ENCODE assay signal across 13 mouse cellular contexts in the genomic region with DNA sequence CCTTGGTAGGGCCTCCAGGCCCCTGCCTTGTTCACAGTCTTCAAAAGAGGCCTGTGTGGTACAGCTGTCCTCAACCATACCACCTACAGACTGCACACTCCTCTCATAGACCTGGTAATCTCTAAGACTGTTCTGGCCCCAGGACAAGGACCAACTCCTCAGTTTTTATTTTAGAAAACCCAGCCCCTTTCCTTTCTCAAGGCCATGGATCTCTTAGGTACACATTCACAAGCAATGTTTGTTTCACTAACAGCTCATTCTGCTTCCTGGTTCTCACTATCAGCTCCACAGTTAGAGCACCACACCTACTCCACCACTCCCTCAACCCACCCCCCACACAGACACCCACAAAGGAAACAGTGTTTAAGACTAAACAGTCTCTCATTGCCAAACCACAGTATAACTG. TPM values are rescaled to one million over a fixed set of nuclear protein-coding genes. Genes with fewer than 3 reads are reported as not detected.
DNase-seq lines count a peak whose midpoint lies in the region; ATAC-seq and TF ChIP-seq lines count a peak whose summit lies in the region.
"Had no signal": no experiment of that assay in that cellular context is flagged by ENCODE, and none has a peak within 500 bp of the region (broad histone marks: within the 10 kb centered on the region; RNA-seq: fewer than 3 reads in every experiment).

No protein-coding gene starts in this region.

- H3K27me3 ChIP-seq in heart, embryonic 16.5 days (ENCODE audit: control insufficient read depth, insufficient read depth, low read length), result no peaks in the 10 kb centered on the region
- H3K27me3 ChIP-seq: heart, embryonic 13.5 days had no signal

- no peaks in the 10 kb centered on the region for H3K4me1 ChIP-seq in heart, embryonic 16.5 days (ENCODE audit: control insufficient read depth, insufficient read depth, low read length)
- H3K4me1 ChIP-seq: heart, embryonic 13.5 days had no signal

- peak; percentile 56 for ATAC-seq in heart, embryonic 16.5 days (replicated peaks; ENCODE audit: extremely low read depth, insufficient read depth, low FRiP score)
- ATAC-seq in hematopoietic stem cell, adult 5-6 weeks (replicated peaks in 1 of 2; ENCODE audit: insufficient read depth in 1 of 2, low FRiP score in 2 of 2, low TSS enrichment in 1 of 2, low read depth in 1 of 2, poor library complexity in 2 of 2, severe bottlenecking in 2 of 2), result peak; percentile 76 to 86
- ATAC-seq: forebrain, embryonic 14.5 days had no signal

- TF ChIP-seq CTCF in left cerebral cortex, adult 2 months (IDR thresholded peaks at IDR 0.05), result no peak

- H3K27ac ChIP-seq in heart, embryonic 16.5 days (ENCODE audit: low read length), result 0 out of 2 replicates have a peak overlapping the region, but pooled peaks have one; percentile 35
- no peak overlapping the region for H3K27ac ChIP-seq in left cerebral cortex, adult 2 months
- H3K27ac ChIP-seq: heart, embryonic 13.5 days had no signal

- H3K4me3 ChIP-seq in heart, embryonic 16.5 days (ENCODE audit: low read length), result no peak overlapping the region
- H3K4me3 ChIP-seq in left cerebral cortex, adult 2 months, result no peak overlapping the region
- H3K4me3 ChIP-seq: heart, embryonic 13.5 days had no signal

- H3K4me2 ChIP-seq in heart, embryonic 16.5 days (ENCODE audit: low read depth, low read length), result no peak overlapping the region
- H3K4me2 ChIP-seq: heart, embryonic 13.5 days had no signal

- DNase-seq in heart, postnatal 14 days, result no peak
- DNase-seq in lung, postnatal 25 days (ENCODE audit: low spot score), result peak; percentile 59
- DNase-seq in thymus, postnatal 14 days, result peak; percentile 82
- DNase-seq in adrenal gland, postnatal 25 days, result no peak
- no peak for DNase-seq in left cerebral cortex, adult 2 months (ENCODE audit: extremely low spot score in 1 of 2, low spot score in 2 of 2)
- no peak for DNase-seq in urinary bladder, adult 18-20 months (ENCODE audit: low spot score in 2 of 2)
- DNase-seq: kidney, postnatal 14 days; retina, postnatal 1 day had no signal

- H3K9me3 ChIP-seq in heart, embryonic 16.5 days (replicated peaks; ENCODE audit: control insufficient read depth, low read length), result no peaks in the 10 kb centered on the region
- H3K9me3 ChIP-seq: heart, embryonic 13.5 days had no signal

- H3K9ac ChIP-seq in heart, embryonic 16.5 days (ENCODE audit: low read length), result no peak overlapping the region
- H3K9ac ChIP-seq: heart, embryonic 13.5 days had no signal

- intact Hi-C loops in heart, postnatal 14 days (cut with DNase I), result no loop called here
- intact Hi-C loops in left cerebral cortex, adult 2 months (cut with DNase I), result no loop called here

- H3K36me3 ChIP-seq in heart, embryonic 16.5 days (ENCODE audit: control insufficient read depth, insufficient read depth), result no peaks in the 10 kb centered on the region
- H3K36me3 ChIP-seq: heart, embryonic 13.5 days had no signal

RNA-seq across cellular contexts. Expression of a gene that starts 34.9 kb away (rescaled TPM):
- polyA plus RNA-seq in heart, embryonic 16.5 days (2015; fragmentation: Nextera tagmentation; extraction: Ambion mirVana), result 1.2 and 2.1 TPM in 2 replicates
- under 1 TPM; 0.74 to 0.78 TPM for total RNA-seq in heart, postnatal 14 days (2021)
- not detected in 2 replicates for total RNA-seq in hematopoietic stem cell, adult 5-6 weeks (2017)
- 2.3 and 5.3 TPM in 2 replicates for total RNA-seq in adrenal gland, postnatal 25 days (2021)
- total RNA-seq in left cerebral cortex, adult 2 months (2021), result 100 to 1,000 TPM; 124 to 126 TPM

RNA-seq across cellular contexts. Expression of a gene that starts 35.2 kb away (rescaled TPM):
- 24.7 and 26.1 TPM in 2 replicates for polyA plus RNA-seq in heart, embryonic 16.5 days (2015; fragmentation: Nextera tagmentation; extraction: Ambion mirVana)
- 10 to 100 TPM; 34.1 to 34.2 TPM for total RNA-seq in heart, postnatal 14 days (2021)
- total RNA-seq in hematopoietic stem cell, adult 5-6 weeks (2017), result 16.6 and 19.4 TPM in 2 replicates
- 89.3 and 102 TPM in 2 replicates for total RNA-seq in adrenal gland, postnatal 25 days (2021)
- total RNA-seq in left cerebral cortex, adult 2 months (2021), result 10 to 100 TPM; 56.2 to 61.6 TPM

RNA-seq across cellular contexts. Expression of a gene that starts 39.7 kb away (rescaled TPM):
- polyA plus RNA-seq in heart, embryonic 16.5 days (2015; fragmentation: Nextera tagmentation; extraction: Ambion mirVana), result 25.3 and 26.9 TPM in 2 replicates
- total RNA-seq in heart, postnatal 14 days (2021), result 10 to 100 TPM; 14.5 to 15.9 TPM
- total RNA-seq in hematopoietic stem cell, adult 5-6 weeks (2017), result 18.3 and 32.5 TPM in 2 replicates
- 67.6 and 82.2 TPM in 2 replicates for total RNA-seq in adrenal gland, postnatal 25 days (2021)
- total RNA-seq in left cerebral cortex, adult 2 months (2021), result 10 to 100 TPM; 14.8 to 14.9 TPM

RNA-seq across cellular contexts. Expression of a gene that starts 58.1 kb away (rescaled TPM):
- 22.4 and 26.4 TPM in 2 replicates for polyA plus RNA-seq in heart, embryonic 16.5 days (2015; fragmentation: Nextera tagmentation; extraction: Ambion mirVana)
- 10 to 100 TPM; 31.7 to 37.8 TPM for total RNA-seq in heart, postnatal 14 days (2021)
- 0.10 TPM in 1 of 2 replicates, not detected in the other for total RNA-seq in hematopoietic stem cell, adult 5-6 weeks (2017)
- total RNA-seq in adrenal gland, postnatal 25 days (2021), result 0.24 TPM in 1 of 2 replicates, not detected in the other
- 10 to 100 TPM in 1 of 2 experiments, 1 to 10 TPM in 1; 7.1 to 10.9 TPM for total RNA-seq in left cerebral cortex, adult 2 months (2021)
- total RNA-seq: liver, adult 2 months had no signal
- polyA plus RNA-seq: liver, adult 2 months had no signal

Comparison
In these comparisons a context has a peak if more than half of its experiments do, and no peak if none do; other contexts are left out.
1. DNase-seq: peak in lung, postnatal 25 days (single experiment) and thymus, postnatal 14 days (single experiment); none in heart, postnatal 14 days (0 of 2), adrenal gland, postnatal 25 days (single experiment), left cerebral cortex, adult 2 months (0 of 2) and urinary bladder, adult 18-20 months (0 of 2).
2. RNA of a gene that starts 34.9 kb away (total RNA-seq): 124 to 126 TPM in left cerebral cortex, adult 2 months; 2.3 to 5.3 TPM in adrenal gland, postnatal 25 days, 0.74 to 0.78 TPM in heart, postnatal 14 days and not detected in hematopoietic stem cell, adult 5-6 weeks; every median in the first group is over 10 times any median in the second.